Mouse (Mus musculus) embryonic stem cell, embryonic (primary cell): Measurements from ENCODE around the gene Josd1.
"Not testable (repeated sequence)": the region's sequence is repeated elsewhere in the genome, so short reads cannot be mapped to it uniquely, and the experiment has no call there.

Experiments used
- CTCF ChIA-PET, 4 experiments: fragments of 300-600 bp in 2 of 4; fragments of 350-600 bp in 2 of 4; sonication (Branson Sonifier 250); formaldehyde crosslinking; loops; one replicate each; lab custom pipeline; 2022; ENCODE audit warnings: inconsistent platforms in 2 of 4; lab: Charles Lee
- POLR2A ChIA-PET, 4 experiments: fragments of 300-600 bp in 2 of 4; fragments of 350-600 bp in 2 of 4; sonication (Branson Sonifier 250); formaldehyde crosslinking; loops; one replicate each; lab custom pipeline; 2022; ENCODE audit warnings: antibody characterized with exemption in 4 of 4, inconsistent platforms in 1 of 4; lab: Charles Lee

The Josd1 gene

DNA sequence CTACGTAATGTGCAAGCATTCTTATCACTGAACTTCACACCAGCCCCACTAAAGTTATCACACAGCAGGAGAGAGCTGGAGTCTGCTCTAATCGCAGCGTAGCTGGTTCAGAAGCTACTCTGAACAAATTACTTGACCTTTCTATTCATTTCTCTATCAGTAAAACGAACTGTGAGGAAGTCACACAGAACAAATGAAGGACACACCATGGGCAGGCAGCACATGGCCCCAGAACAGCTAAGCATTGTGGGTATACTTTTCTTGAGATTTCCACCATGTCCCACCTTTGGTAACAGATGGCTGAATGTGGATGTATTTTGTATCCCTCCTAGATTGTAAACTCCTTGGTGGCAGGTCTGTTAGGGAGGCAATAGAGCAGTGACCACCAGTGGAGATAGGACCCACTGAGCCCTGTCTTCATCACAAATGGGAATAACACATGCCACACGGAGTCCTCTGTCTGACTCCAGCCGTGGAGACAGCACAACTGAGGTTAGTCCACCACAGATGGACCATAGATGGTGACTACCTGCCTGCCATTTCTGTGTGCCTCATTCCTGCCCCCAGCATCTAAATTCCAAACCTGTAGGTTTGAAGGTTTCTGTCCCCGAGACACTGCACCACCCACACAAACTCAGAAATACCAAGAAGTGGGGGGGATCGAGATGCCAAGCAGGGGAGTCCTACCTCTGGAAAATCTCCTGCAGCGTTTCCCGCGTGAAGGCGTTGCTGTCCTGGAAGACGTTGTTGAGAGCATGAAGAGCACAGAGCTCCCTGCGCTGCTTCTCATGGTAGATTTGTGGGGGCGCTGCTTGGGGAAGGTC lies 1.5 kb downstream of the Josd1 start:
- ChIA-PET POLR2A (interaction anchor here in 2 of 4 experiments (1.0 to 2.3 kb wide), 8 partner anchors 11 to 27 kb away, joined by 4 to 9 read pairs (median 6); partner anchors contain the start of genes Tomm22 (in 2 of the 2), Cby1 (in 1 of the 2) and Fam227a (in 1 of the 2)), CTCF (interaction anchor here in 2 of 4 experiments (1.0 kb wide), 2 partner anchors 28 to 443 kb away, joined by 3 to 7 read pairs; partner anchors contain the start of genes Cby1 (in 1 of the 2) and Fam227a (in 1 of the 2))

DNA sequence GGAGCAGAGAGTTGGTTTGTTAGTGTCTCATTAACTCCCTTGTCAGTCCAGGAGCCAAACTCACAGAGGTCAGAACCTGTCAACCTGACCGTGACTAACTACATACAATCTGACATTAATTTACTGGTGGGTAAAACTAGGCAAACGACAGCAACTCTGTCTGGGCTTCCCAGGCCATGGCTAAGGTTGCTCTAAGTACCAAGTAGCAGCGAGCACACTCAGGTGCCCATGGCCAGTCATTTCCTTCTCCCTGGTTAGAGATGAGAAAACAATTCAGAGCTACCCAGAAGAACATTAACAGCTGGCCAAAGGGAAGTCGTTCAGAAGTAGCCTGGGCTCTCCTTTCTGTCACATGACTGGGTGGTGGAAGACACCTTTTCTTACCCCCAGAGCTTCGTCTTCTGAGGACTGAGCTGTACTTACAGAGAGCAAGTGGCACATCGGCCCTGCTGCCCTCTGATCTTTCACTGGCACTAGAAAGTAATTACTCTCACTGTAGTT lies 2.5 kb downstream of the Josd1 start:
- ChIA-PET POLR2A (interaction anchor here in 2 of 4 experiments (1.0 to 2.4 kb wide), 6 partner anchors 12 to 27 kb away, joined by 4 to 8 read pairs (median 6); partner anchors contain the start of genes Tomm22 (in 2 of the 2), Cby1 (in 1 of the 2) and Fam227a (in 1 of the 2)), CTCF (interaction anchor here in 3 of 4 experiments (1.0 kb wide), 3 partner anchors 27 to 442 kb away, joined by 3 to 7 read pairs (median 4); partner anchors contain the start of genes Cby1 (in 1 of the 3) and Fam227a (in 1 of the 3))

DNA sequence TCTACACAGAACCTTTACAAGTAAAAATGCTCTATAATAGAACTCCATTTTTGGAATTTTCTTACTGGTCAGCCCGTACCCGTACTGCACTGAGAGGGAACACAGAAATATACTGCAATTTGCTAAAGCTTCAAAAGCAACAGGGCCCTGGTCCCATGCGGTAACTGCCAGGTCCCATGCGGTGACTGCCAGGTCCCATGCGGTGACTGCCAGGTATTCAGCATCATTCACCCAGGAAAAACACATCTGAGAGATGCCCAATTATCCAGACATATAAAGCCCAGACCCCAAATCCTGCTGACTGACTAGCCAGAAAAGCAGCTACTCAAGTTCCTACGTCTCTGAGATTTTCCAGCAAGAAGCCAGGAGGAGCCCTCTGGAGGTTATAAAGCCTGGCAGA lies 3.1 kb downstream of the Josd1 start:
- ChIA-PET CTCF (interaction anchor here in 2 of 4 experiments (0.5 to 1.0 kb wide), 2 partner anchors 14 to 40 kb away, joined by 4 read pairs; partner anchors contain the start of gene Tomm22 (in 1 of the 2)), POLR2A (interaction anchor here in 2 of 4 experiments (1.5 to 5.4 kb wide), 5 partner anchors 11 to 26 kb away, joined by 5 to 29 read pairs (median 8); partner anchors contain the start of genes Tomm22 (in 2 of the 2), Cby1 (in 1 of the 2) and Fam227a (in 1 of the 2))

DNA sequence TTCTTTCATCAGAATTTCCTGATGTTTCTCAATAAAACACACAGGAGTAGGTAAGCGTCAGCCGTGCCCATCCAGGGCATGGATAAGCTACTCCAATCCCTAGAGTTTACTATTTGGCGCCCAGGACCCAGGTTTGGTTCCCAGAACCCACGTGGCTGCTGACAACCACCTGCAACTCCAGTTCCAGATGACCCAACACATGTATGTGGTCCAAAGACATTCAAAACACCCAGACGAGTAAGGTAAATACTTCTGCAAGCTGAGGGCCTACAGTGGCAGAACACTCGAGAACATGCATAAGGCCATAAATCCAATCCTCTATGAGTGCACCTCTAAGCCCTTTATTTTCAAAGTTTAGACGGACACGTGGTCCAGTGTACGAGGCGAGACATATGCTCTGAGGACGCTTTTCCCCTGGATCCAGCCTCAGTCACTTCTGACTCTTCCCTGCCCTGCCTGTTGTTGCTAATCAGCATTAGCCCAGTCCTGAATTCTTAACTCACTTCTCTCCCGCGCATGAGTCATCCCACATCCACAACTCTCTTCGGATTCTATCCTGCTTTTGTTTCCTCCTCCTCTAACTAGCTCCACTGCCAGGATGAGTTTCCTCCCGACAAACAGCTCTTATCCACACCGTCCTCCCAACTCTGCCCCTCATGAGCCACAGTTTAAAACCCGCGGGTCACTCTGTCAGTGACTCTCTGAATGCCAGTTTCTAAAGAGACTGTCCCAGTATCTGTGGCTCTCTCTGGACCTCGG lies 3.8 kb downstream of the Josd1 start:
- ChIA-PET POLR2A (interaction anchor here in 2 of 4 experiments (0.7 to 5.4 kb wide), 6 partner anchors 10 to 25 kb away, joined by 3 to 29 read pairs (median 7); partner anchors contain the start of genes Tomm22 (in 2 of the 2), Cby1 (in 1 of the 2) and Fam227a (in 1 of the 2)), CTCF (no interaction called here)

DNA sequence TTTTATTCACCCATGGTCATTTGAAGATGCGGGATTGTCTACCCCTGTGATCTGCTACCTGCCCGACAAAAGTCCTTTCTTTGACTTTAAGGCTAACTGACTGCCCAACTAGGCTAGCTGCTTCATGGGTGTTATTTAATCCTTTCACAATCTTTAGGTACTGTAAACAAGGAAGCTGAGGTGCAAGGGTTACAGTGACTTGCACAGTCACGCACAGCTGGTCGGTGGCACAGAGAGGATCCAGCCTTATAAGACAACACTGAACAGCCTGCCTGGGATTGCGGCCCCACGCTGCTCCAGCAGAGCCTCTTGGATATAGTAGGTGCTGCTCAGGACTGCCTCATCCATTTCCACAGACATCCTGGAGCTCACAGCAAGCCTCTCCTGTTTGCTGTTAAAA lies 4.6 kb downstream of the Josd1 start:
- POLR2A ChIA-PET: interaction anchor here in 2 of 4 experiments (1.0 to 5.4 kb wide), 6 partner anchors 9 to 25 kb away, joined by 4 to 29 read pairs (median 6); partner anchors contain the start of genes Cby1 (in 2 of the 2), Fam227a (in 2 of the 2) and Tomm22 (in 1 of the 2)
- CTCF ChIA-PET: no interaction called here

GRCm38 (mm10) chr15:79681973-79682372 lies 5.7 kb downstream of the Josd1 start:
- CTCF ChIA-PET: interaction anchor here in 3 of 4 experiments (0.6 to 2.3 kb wide), 5 partner anchors 23 to 329 kb away, joined by 3 to 5 read pairs (median 5); partner anchors contain the start of genes Cby1 (in 2 of the 3) and Fam227a (in 2 of the 3)
- POLR2A ChIA-PET: interaction anchor here in 3 of 4 experiments (0.6 to 5.4 kb wide), 20 partner anchors 8 to 401 kb away, joined by 3 to 29 read pairs (median 4); partner anchors contain the start of genes Cby1 (in 3 of the 3), Fam227a (in 3 of the 3), Gtpbp1 (in 3 of the 3) and Ddx17 (in 2 of the 3)

DNA sequence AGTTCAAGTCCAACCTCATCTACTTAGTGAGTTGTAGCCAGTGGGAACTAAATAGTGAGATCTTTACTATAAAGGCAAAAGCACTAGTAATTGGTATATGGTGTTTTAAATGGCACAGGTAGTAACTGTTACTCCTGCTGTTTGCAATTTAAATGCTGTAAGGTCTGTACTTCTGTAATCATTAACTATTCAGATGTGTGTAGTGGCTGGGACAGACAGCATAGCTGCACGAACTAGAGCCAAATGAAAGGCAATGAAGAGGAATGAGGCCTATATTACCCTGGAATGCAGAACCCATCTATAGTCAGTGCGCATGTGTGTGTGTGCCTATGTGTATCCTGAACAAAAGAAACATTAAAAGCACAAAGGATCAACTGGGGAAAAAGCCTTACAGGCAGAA lies 9.8 kb downstream of the Josd1 start:
- CTCF ChIA-PET: interaction anchor here in 1 of 4 experiments (0.7 to 0.8 kb wide), 2 partner anchors 20 to 611 kb away, joined by 3 read pairs; no protein-coding TSS in a partner anchor
- POLR2A ChIA-PET: interaction anchor here in 3 of 4 experiments (0.6 to 2.2 kb wide), 11 partner anchors 10 to 116 kb away, joined by 3 to 10 read pairs (median 4); partner anchors contain the start of genes Josd1 (in 3 of the 3) and Gtpbp1 (in 1 of the 3)

GRCm38 (mm10) chr15:79671828-79672348 lies 15.8 kb downstream of the Josd1 start:
- POLR2A ChIA-PET: interaction anchor here in 2 of 4 experiments (0.6 to 5.2 kb wide), 3 partner anchors 10 to 642 kb away, joined by 3 to 29 read pairs (median 6); no protein-coding TSS in a partner anchor
- CTCF ChIA-PET: not testable (repeated sequence)

GRCm38 (mm10) chr15:79670972-79671299 lies 16.8 kb downstream of the Josd1 start:
- CTCF ChIA-PET: interaction anchor here in 3 of 4 experiments (0.6 to 4.1 kb wide), 16 partner anchors 9 to 713 kb away, joined by 3 to 40 read pairs (median 4); partner anchors contain the start of genes Fam227a (in 3 of the 3), Cby1 (in 2 of the 3) and Dmc1 (in 1 of the 3)
- POLR2A ChIA-PET: interaction anchor here (0.5 to 5.2 kb wide), 24 partner anchors 9 to 603 kb away, joined by 3 to 29 read pairs (median 4); partner anchors contain the start of genes Cby1 (in 3 of the 4), Fam227a (in 3 of the 4), Gtpbp1 (in 3 of the 4) and Cbx7 (in 1 of the 4)

DNA sequence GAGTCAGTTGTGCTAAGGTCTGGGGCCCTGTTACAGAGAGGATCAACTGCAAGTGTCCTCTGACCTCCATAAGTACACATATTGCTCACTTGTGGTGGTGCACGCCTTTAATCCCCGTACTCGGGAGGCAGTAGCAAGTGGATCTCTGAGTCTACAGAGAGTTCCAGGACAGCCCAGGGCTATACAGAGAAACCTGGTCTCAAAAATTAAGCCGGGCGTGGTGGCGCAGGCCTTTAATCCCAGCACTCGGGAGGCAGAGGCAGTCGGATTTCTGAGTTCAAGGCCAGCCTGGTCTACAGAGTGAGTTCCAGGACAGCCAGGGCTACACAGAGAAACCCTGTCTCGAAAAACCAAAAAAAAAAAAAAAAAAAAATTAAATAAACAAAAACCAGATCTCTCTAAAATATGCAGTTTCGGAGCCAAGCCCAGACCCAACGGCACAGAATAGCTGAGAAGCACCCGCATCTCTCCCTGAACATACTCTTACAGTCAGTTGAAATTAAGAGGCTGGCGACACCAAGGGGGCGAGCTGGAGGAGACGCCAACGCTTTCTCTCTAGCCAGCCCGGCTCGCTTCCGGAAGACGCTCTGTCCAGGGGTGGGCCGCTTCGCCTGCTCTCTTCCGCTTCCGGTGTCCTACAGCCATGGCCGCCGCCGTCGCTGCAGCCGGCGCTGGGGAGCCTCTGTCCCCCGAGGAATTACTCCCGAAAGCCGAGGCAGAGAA lies 17.3 kb downstream of the Josd1 start, which contains the start of gene Tomm22:
Gene Tomm22 (plus strand): TSS at position 613 of the 723 bp plus-strand sequence.
- CTCF ChIA-PET: interaction anchor here in 3 of 4 experiments (0.6 to 4.1 kb wide), 20 partner anchors 9 to 713 kb away, joined by 3 to 40 read pairs (median 3); partner anchors contain the start of genes Fam227a (in 3 of the 3), Cby1 (in 2 of the 3), Dmc1 (in 1 of the 3) and Syngr1 (in 1 of the 3)

GRCm38 (mm10) chr15:79669195-79669594 lies 18.5 kb downstream of the Josd1 start:
- CTCF ChIA-PET: interaction anchor here in 3 of 4 experiments (1.0 to 4.1 kb wide), 5 partner anchors 10 to 426 kb away, joined by 3 to 40 read pairs (median 5); partner anchors contain the start of genes Fam227a (in 3 of the 3) and Cby1 (in 2 of the 3)
- POLR2A ChIA-PET: interaction anchor here in 3 of 4 experiments (0.8 to 5.2 kb wide), 8 partner anchors 10 to 710 kb away, joined by 3 to 29 read pairs (median 6); partner anchors contain the start of genes Cby1 (in 2 of the 3), Fam227a (in 2 of the 3), Gtpbp1 (in 2 of the 3) and Ddx17 (in 1 of the 3)

More for the DNA sequence above, 17.3 kb downstream of the Josd1 start, which contains the start of gene Tomm22:
- POLR2A ChIA-PET: interaction anchor here (0.5 to 5.2 kb wide), 30 partner anchors 9 to 1279 kb away, joined by 3 to 29 read pairs (median 4); partner anchors contain the start of genes Cby1 (in 3 of the 4), Fam227a (in 3 of the 4), Gtpbp1 (in 3 of the 4) and Cbx7 (in 1 of the 4)

- CTCF ChIA-PET: interaction anchor here in 1 of 4 experiments (1.1 kb wide), 1 partner anchor 402 kb away, joined by 3 read pairs; no protein-coding TSS in a partner anchor
- POLR2A ChIA-PET: interaction anchor here in 1 of 4 experiments (0.9 to 1.4 kb wide), 2 partner anchors 9 to 37 kb away, joined by 3 to 5 read pairs; no protein-coding TSS in a partner anchor
These were observed 23.1 kb downstream of the Josd1 start for GRCm38 (mm10) chr15:79664666-79665065.

DNA sequence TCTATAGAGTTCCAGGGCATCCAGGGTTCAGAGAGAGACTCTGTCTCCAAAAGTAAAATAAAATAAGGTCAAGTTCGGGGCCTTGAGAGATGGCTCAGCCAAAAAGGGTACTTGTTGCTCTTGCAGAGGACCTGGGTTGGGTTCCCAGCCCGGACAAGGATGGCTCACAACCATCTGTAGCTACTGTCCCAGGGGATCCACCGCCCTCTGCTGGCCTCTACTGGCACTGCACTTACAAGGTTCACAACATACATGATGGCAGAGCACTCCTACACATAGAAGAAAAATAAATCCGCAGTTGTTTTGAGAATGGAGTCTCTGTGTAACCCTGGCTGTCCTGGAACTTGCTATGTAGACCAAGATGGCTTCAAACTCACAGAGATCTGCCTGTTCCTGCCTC lies 25.9 kb downstream of the Josd1 start:
- ChIA-PET CTCF (interaction anchor here in 3 of 4 experiments (0.5 to 1.8 kb wide), 15 partner anchors 9 to 420 kb away, joined by 3 to 8 read pairs (median 3); partner anchors contain the start of genes Tomm22 (in 2 of the 3) and Ddx17 (in 1 of the 3)), POLR2A (interaction anchor here in 3 of 4 experiments (0.8 to 1.0 kb wide), 3 partner anchors 9 to 581 kb away, joined by 3 to 7 read pairs (median 7); partner anchors contain the start of genes Ddx17 (in 1 of the 3) and Tomm22 (in 1 of the 3))

GRCm38 (mm10) chr15:79658531-79659375 lies 29.0 kb downstream of the Josd1 start, which contains the start of the genes Fam227a and Cby1:
Gene Fam227a, minus strand, starts transcription at chr15:79658956.
Gene Cby1, plus strand, starts transcription at chr15:79659199.
- CTCF ChIA-PET: interaction anchor here (0.5 to 3.4 kb wide), 97 partner anchors 8 to 1036 kb away, joined by 3 to 40 read pairs (median 4); partner anchors contain the start of genes Tomm22 (in 3 of the 4), Dmc1 (in 2 of the 4), Gtpbp1 (in 2 of the 4) and Atf4 (in 1 of the 4)
- POLR2A ChIA-PET: interaction anchor here (0.5 to 3.2 kb wide), 86 partner anchors 9 to 628 kb away, joined by 3 to 22 read pairs (median 4); partner anchors contain the start of genes Dmc1 (in 4 of the 4), Ddx17 (in 3 of the 4), Gtpbp1 (in 3 of the 4) and Josd1 (in 3 of the 4)
